Mouse (Mus musculus) hindbrain, embryonic 15.5 days (tissue): ENCODE measurements at regions not wholly inside any gene's neighbourhood (a gene's known extent, or its start where the extent isn't known, plus 50 kb on each side); places are given as distances from the start of the nearest gene placed in this dataset.

Source experiments
- ATAC-seq: fragments of 200-750 bp; cut with Nextera tagmentation; 2 replicates; pipeline ENCODE4 v1.8.0; 2017; ENCODE audit warnings: low read depth, moderate number of reproducible peaks, moderate TSS enrichment; ENCODE audit not compliant: low FRiP score
- H3K27ac ChIP-seq: fragments of 300-500 bp; sonication (generic); replicated peaks from 2 replicates; pipeline ENCODE4 v1.5.1; 2015; ENCODE audit warnings: mild to moderate bottlenecking, inconsistent platforms
- H3K27me3 ChIP-seq: fragments of 300-500 bp; sonication (generic); 2 replicates; pipeline ENCODE4 v1.6.1; 2015; ENCODE audit warnings: control low read depth, inconsistent platforms
- H3K36me3 ChIP-seq: fragments of 300-500 bp; sonication (generic); 2 replicates; pipeline ENCODE4 v1.6.1; 2015; ENCODE audit warnings: control low read depth, inconsistent platforms
- H3K4me1 ChIP-seq: fragments of 300-500 bp; sonication (generic); replicated peaks from 2 replicates; pipeline ENCODE4 v1.6.1; 2015; ENCODE audit warnings: control low read depth, inconsistent platforms
- H3K4me2 ChIP-seq: fragments of 300-500 bp; sonication (generic); 2 replicates; pipeline ENCODE4 v1.6.1; 2015; ENCODE audit warnings: moderate library complexity, mild to moderate bottlenecking, inconsistent platforms
- H3K4me3 ChIP-seq: fragments of 300-500 bp; sonication (generic); 2 replicates; pipeline ENCODE4 v1.5.1; 2015; ENCODE audit warnings: mild to moderate bottlenecking, inconsistent platforms
- H3K9ac ChIP-seq: fragments of 300-500 bp; sonication (generic); 2 replicates; pipeline ENCODE4 v1.6.1; 2015; ENCODE audit warnings: inconsistent platforms
- H3K9me3 ChIP-seq: fragments of 300-500 bp; sonication (generic); 2 replicates; pipeline ENCODE4 v1.6.1; 2016; ENCODE audit warnings: control low read depth, inconsistent platforms
- WGBS: fragments of 180-500 bp; shearing (Covaris S2); methylation state at CpG from one replicate; pipeline ENCODE4 v1.1.7; 2015; 5-methylcytosine and 5-hydroxymethylcytosine counted together

- whole genome bisulfite sequencing, result 42% methylated on average over 5 of the region's 5 CpGs
- ATAC-seq, result no peak
- no peaks in the 10 kb centered on the region for H3K36me3 ChIP-seq
Measured at GRCm38 (mm10) chr2:107609872-107610559, 319.6 kb downstream of the Kcna4 start.

GRCm38 (mm10) chr2:107611811-107612210, 321.4 kb downstream of the Kcna4 start:
- Histone ChIP-seq H3K4me2 (no peak overlapping the region), H3K4me3 (no peak overlapping the region)
- no peak for ATAC-seq

More at GRCm38 (mm10) chr2:107609872-107610559, 319.6 kb downstream of the Kcna4 start:
- no peak overlapping the region for H3K9ac ChIP-seq
- no peaks in the 10 kb centered on the region for H3K4me1 ChIP-seq
- H3K4me3 ChIP-seq, result no peak overlapping the region
- no peak overlapping the region for H3K4me2 ChIP-seq
- no peaks in the 10 kb centered on the region for H3K27me3 ChIP-seq
- no peaks in the 10 kb centered on the region for H3K9me3 ChIP-seq
- no peak overlapping the region for H3K27ac ChIP-seq

DNA sequence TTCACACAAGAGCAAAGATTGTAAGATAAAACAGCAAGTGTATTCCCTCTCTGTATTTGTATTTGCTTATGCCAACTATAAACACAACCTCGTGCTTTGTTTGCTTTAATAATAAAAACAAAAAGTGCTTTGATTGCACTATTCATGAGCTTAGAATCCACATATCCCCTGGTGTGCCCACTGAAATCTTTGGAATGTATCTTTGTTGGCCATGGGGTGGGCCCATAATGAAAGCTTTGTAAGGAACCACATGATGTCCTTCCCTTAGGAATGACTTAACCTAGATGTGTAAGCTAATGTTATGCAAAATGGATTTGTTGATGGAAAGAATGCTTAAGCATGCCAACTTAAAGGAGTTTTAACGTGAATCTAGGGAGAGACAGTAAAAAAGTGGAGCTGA, 321.8 kb downstream of the Kcna4 start:
- H3K4me3 ChIP-seq, result no peak overlapping the region
- WGBS, result 15% methylated on average over 2 of the region's 2 CpGs
- H3K36me3 ChIP-seq, result no peaks in the 10 kb centered on the region
- no peaks in the 10 kb centered on the region for H3K27me3 ChIP-seq
- H3K9me3 ChIP-seq, result no peaks in the 10 kb centered on the region
- H3K4me2 ChIP-seq, result no peak overlapping the region
- no peaks in the 10 kb centered on the region for H3K4me1 ChIP-seq
- no peak for ATAC-seq
- no peak overlapping the region for H3K9ac ChIP-seq
- no peak overlapping the region for H3K27ac ChIP-seq

More at GRCm38 (mm10) chr2:107611811-107612210, 321.4 kb downstream of the Kcna4 start:
- Histone ChIP-seq H3K27me3 (no peaks in the 10 kb centered on the region), H3K9me3 (no peaks in the 10 kb centered on the region), H3K36me3 (no peaks in the 10 kb centered on the region), H3K27ac (no peak overlapping the region), H3K4me1 (no peaks in the 10 kb centered on the region), H3K9ac (no peak overlapping the region)
- 23% methylated on average over 5 of the region's 5 CpGs for WGBS

GRCm38 (mm10) chr2:107614715-107615114, 324.3 kb downstream of the Kcna4 start:
- Histone ChIP-seq H3K27me3 (no peaks in the 10 kb centered on the region), H3K27ac (no peak overlapping the region), H3K4me3 (no peak overlapping the region), H3K9ac (no peak overlapping the region), H3K4me1 (no peaks in the 10 kb centered on the region), H3K36me3 (no peaks in the 10 kb centered on the region), H3K9me3 (no peaks in the 10 kb centered on the region), H3K4me2 (no peak overlapping the region)
- 76% methylated on average over 3 of the region's 3 CpGs for WGBS
- no peak for ATAC-seq

- no peaks in the 10 kb centered on the region for H3K36me3 ChIP-seq
- no peaks in the 10 kb centered on the region for H3K9me3 ChIP-seq
- no peak overlapping the region for H3K4me2 ChIP-seq
- no peaks in the 10 kb centered on the region for H3K4me1 ChIP-seq
- no peak overlapping the region for H3K4me3 ChIP-seq
- no peak for ATAC-seq
- no peaks in the 10 kb centered on the region for H3K27me3 ChIP-seq
- no peak overlapping the region for H3K9ac ChIP-seq
- no peak overlapping the region for H3K27ac ChIP-seq
Measured at GRCm38 (mm10) chr2:107627458-107627857, 337.0 kb downstream of the Kcna4 start.

- no peaks in the 10 kb centered on the region for H3K9me3 ChIP-seq
- no peak overlapping the region for H3K4me2 ChIP-seq
- H3K27ac ChIP-seq, result no peak overlapping the region
- no peaks in the 10 kb centered on the region for H3K36me3 ChIP-seq
- no peak for ATAC-seq
- no peak overlapping the region for H3K9ac ChIP-seq
- no peaks in the 10 kb centered on the region for H3K27me3 ChIP-seq
- H3K4me3 ChIP-seq, result no peak overlapping the region
- H3K4me1 ChIP-seq, result no peaks in the 10 kb centered on the region
Measured at GRCm38 (mm10) chr2:107659176-107659575, 368.7 kb downstream of the Kcna4 start.
